Mouse (Mus musculus) heart, embryonic 10.5 days (tissue): ENCODE measurements around the gene Gpr139. TPM values are rescaled to one million over a fixed set of nuclear protein-coding genes. Genes with fewer than 3 reads are reported as not detected.

Experiments
- polyA plus RNA-seq: library from polyadenylated mRNA; unstranded; fragments of >200 nt; fragmentation: Nextera tagmentation; extraction: Ambion mirVana; gene quantifications from 2 replicates; pipeline ENCODE4 v1.2.1, GENCODE M21; 2016

Gene Gpr139
- polyA plus RNA-seq, 1 experiment from 2014 or later = not detected

Other genes starting within 250 kb of the Gpr139 start
- gene Gprc5b, start 189.4 kb downstream of the Gpr139 start, polyA plus RNA-seq = 2.8 and 3.0 TPM in 2 replicates